Mouse (Mus musculus): Measurements from ENCODE around the gene Hoxa4.

The Hoxa4 gene

GRCm38 (mm10) chr6:52228475-52229465 is 37.2 kb upstream of the Hoxa4 start:
- DNase-seq (ENCODE audit: low spot score) = no peak

- DNase-seq (ENCODE audit: low spot score) = no peak
Observed at GRCm38 (mm10) chr6:52227470-52228222, 36.1 kb upstream of the Hoxa4 start.

- DNase-seq (ENCODE audit: low spot score) = peak; percentile 48
Observed at GRCm38 (mm10) chr6:52226569-52227257, 35.2 kb upstream of the Hoxa4 start.

- DNase-seq (ENCODE audit: low spot score) = peak; percentile 81
Observed at GRCm38 (mm10) chr6:52225612-52226568, 34.3 kb upstream of the Hoxa4 start.

GRCm38 (mm10) chr6:52224895-52225611 is 33.5 kb upstream of the Hoxa4 start:
- DNase-seq (ENCODE audit: low spot score) = no peak

GRCm38 (mm10) chr6:52223939-52224760 is 32.6 kb upstream of the Hoxa4 start:
- no peak for DNase-seq (ENCODE audit: low spot score)

- DNase-seq (ENCODE audit: low spot score) = no peak
Observed at GRCm38 (mm10) chr6:52222729-52223128, 31.2 kb upstream of the Hoxa4 start.

GRCm38 (mm10) chr6:52221993-52222685 is 30.6 kb upstream of the Hoxa4 start:
- DNase-seq (ENCODE audit: low spot score) = peak; percentile 51

- DNase-seq (ENCODE audit: low spot score) = peak; percentile 92
Observed at GRCm38 (mm10) chr6:52221337-52221992, 29.9 kb upstream of the Hoxa4 start, which contains the start of gene Hoxa7. Hoxa7 (minus strand) TSS chr6:52221854.

- no peak for DNase-seq (ENCODE audit: low spot score)
Observed at GRCm38 (mm10) chr6:52220865-52221310, 29.3 kb upstream of the Hoxa4 start.

- peak; percentile 36 for DNase-seq (ENCODE audit: low spot score)
Observed at GRCm38 (mm10) chr6:52220003-52220864, 28.7 kb upstream of the Hoxa4 start.

GRCm38 (mm10) chr6:52219234-52219942 is 27.8 kb upstream of the Hoxa4 start:
- no peak for DNase-seq (ENCODE audit: low spot score)

- peak; percentile 18 for DNase-seq (ENCODE audit: low spot score)
Observed at GRCm38 (mm10) chr6:52218643-52219215, 27.2 kb upstream of the Hoxa4 start.

- peak; percentile 31 for DNase-seq (ENCODE audit: low spot score)
Observed at GRCm38 (mm10) chr6:52217895-52218642, 26.5 kb upstream of the Hoxa4 start.

GRCm38 (mm10) chr6:52217459-52217768 is 25.9 kb upstream of the Hoxa4 start:
- DNase-seq (ENCODE audit: low spot score) = peak; percentile 76

Data from urinary bladder, postnatal 25 days (tissue).